Mouse (Mus musculus) G1E (cell line): ENCODE data around the gene Spag5. TPM values are rescaled to one million over a fixed set of nuclear protein-coding genes. Genes with fewer than 3 reads are reported as not detected.
A peak's percentile ranks its signal among the peaks of the same experiment; 100 is the strongest.

Experiments used
- ATAC-seq: 2 replicates; pipeline ENCODE4 v1.8.0; 2016; ENCODE audit warnings: mild to moderate bottlenecking; ENCODE audit not compliant: insufficient number of reproducible peaks, poor library complexity, low FRiP score, severe bottlenecking; ENCODE audit errors: extremely low read depth
- DNase-seq: peaks from one replicate; pipeline ENCODE4 v3.0.0; 2012; ENCODE audit warnings: low spot score
- H3K27me3 ChIP-seq: 2 replicates; pipeline ENCODE4 v1.6.1; 2012; ENCODE audit warnings: mild to moderate bottlenecking, low read length, inconsistent platforms; ENCODE audit not compliant: insufficient read depth
- H3K36me3 ChIP-seq: replicated peaks from 2 replicates; pipeline ENCODE3; 2012; ENCODE audit warnings: mild to moderate bottlenecking, inconsistent platforms
- H3K4me1 ChIP-seq: 2 replicates; pipeline ENCODE4 v1.6.1; 2012; ENCODE audit warnings: low read depth, low read length, inconsistent platforms, mixed read lengths; ENCODE audit not compliant: insufficient read depth
- H3K4me3 ChIP-seq: 2 replicates; pipeline ENCODE4 v1.5.1; 2012; ENCODE audit warnings: low read depth, mild to moderate bottlenecking, inconsistent platforms, low read length, moderate library complexity, mixed read lengths
- H3K9me3 ChIP-seq: replicated peaks from 2 replicates; pipeline ENCODE4 v1.6.1; 2012; ENCODE audit warnings: inconsistent platforms
- CTCF ChIP-seq: IDR thresholded peaks from 2 replicates; pipeline ENCODE4 v1.5.1; 2012; ENCODE audit warnings: low read depth, low read length, inconsistent platforms, mixed read lengths
- GATA1 ChIP-seq: IDR thresholded peaks from 2 replicates; pipeline ENCODE4 v1.6.1; 2012; ENCODE audit warnings: borderline replicate concordance, low read length, inconsistent platforms, mixed read lengths
- GATA2 ChIP-seq: IDR thresholded peaks from 2 replicates; pipeline ENCODE4 v1.6.1; 2012; ENCODE audit warnings: low read depth, low read length, inconsistent platforms, borderline replicate concordance
- POLR2AphosphoS5 ChIP-seq: IDR thresholded peaks from 2 replicates; pipeline ENCODE4 v1.6.1; 2012; ENCODE audit warnings: low read depth, low read length, inconsistent platforms; ENCODE audit not compliant: insufficient replicate concordance
- TAL1 ChIP-seq: conservative IDR thresholded peaks from 2 replicates; pipeline ENCODE4 v1.6.1; 2012; ENCODE audit warnings: low read depth, low read length, inconsistent platforms, mixed read lengths
- polyA plus RNA-seq: library from polyadenylated mRNA; stranded (reverse); fragments of >175 nt; gene quantifications from 2 replicates; pipeline ENCODE4 v1.2.3, GENCODE M21; 2012
- total RNA-seq, 2 experiments: library from RNA; stranded (forward) in 1 of 2; stranded (reverse) in 1 of 2; fragments of 200-1000 nt in 1 of 2; fragments of >200 nt in 1 of 2; fragmentation: Nextera tagmentation in 1 of 2; gene quantifications; 2 replicates each; pipeline ENCODE4 v1.2.3; 2014 to 2017

The Spag5 gene
- total and polyA plus RNA-seq, 3 experiments: 60.8 to 77.5 (median 71.3) TPM

DNA sequence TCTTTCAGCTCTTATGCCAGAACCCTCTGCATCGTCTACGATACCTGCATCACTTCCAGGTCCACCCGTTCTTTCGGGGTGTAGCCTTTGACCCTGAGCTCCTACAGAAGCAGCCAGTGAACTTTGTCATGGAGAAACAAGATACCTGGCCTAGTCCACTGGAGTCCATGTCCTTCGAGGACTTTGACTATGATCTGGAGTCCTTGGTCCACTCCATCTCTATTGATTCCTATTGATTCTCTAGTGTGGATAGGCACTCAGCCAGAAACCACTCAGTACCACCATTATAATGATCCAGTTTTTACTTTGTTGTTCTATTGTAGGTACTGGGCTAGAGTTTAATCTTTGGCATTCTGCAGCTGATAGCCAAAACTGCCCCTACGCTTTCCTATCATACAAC lies 6.7 kb upstream of the Spag5 start:
- DNase-seq: no peak
- no peaks in the 10 kb centered on the region for H3K27me3 ChIP-seq
- TF ChIP-seq POLR2AphosphoS5 (no peak), GATA2 (no peak), CTCF (no peak), GATA1 (no peak), TAL1 (no peak)

GRCm38 (mm10) chr11:78300917-78301316 lies 412 bp upstream of the Spag5 start:
- no peak for DNase-seq
- TF ChIP-seq POLR2AphosphoS5 (no peak), GATA1 (no peak), CTCF (no peak), TAL1 (no peak), GATA2 (no peak)
- ATAC-seq: no peak
- Histone ChIP-seq H3K4me3 (peak overlapping the region; percentile 91), H3K9me3 (no peaks in the 10 kb centered on the region), H3K4me1 (peaks cover 26% of the 10 kb centered on the region), H3K36me3 (peaks cover 34% of the 10 kb centered on the region), H3K27me3 (no peaks in the 10 kb centered on the region)

More for the DNA sequence above, 6.7 kb upstream of the Spag5 start:
- Histone ChIP-seq H3K4me3 (no peak overlapping the region), H3K9me3 (no peaks in the 10 kb centered on the region), H3K36me3 (peaks cover 55% of the 10 kb centered on the region), H3K4me1 (no peaks in the 10 kb centered on the region)
- ATAC-seq: no peak

GRCm38 (mm10) chr11:78305272-78305671 lies 3.9 kb downstream of the Spag5 start:
- no peak for TF ChIP-seq CTCF

DNA sequence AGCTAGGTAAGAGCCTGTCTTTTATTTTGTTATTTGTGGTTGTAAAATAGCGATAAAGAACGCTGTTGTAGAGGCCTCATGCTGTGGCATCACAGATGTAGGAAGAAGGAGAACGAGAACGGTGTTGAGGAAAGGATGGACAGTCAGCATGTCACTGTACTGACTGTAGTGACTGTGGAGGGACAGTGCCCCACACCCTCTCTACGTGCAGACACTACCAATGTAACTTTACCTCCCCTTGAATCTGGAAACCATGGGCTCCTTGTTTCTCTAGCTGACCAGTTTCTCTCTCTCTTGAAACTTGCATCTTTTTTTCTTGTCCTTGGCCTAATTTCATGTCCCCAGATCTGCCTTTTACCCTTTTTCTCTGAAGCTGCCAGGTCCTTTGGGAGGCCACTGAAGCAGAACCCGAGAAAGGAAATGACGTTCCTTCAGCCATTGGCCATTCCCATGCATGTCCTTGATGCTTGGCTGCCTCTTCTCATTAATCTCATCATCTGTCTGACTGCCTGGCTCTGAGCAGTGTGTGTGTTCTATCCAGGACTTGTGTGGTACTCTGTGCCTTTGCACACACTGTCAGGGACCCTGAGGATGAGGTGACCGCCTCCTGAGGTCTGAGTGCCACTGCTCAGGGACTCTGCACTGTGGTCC lies 9.7 kb downstream of the Spag5 start:
- H3K36me3 ChIP-seq: peaks cover 89% of the 10 kb centered on the region
- H3K9me3 ChIP-seq: no peaks in the 10 kb centered on the region
- DNase-seq: no peak
- TF ChIP-seq GATA1: no peak
- TF ChIP-seq CTCF: no peak
- TF ChIP-seq GATA2: no peak
- TF ChIP-seq POLR2AphosphoS5: no peak
- no peak for TF ChIP-seq TAL1
- H3K27me3 ChIP-seq: no peaks in the 10 kb centered on the region
- H3K4me3 ChIP-seq: no peak overlapping the region
- ATAC-seq: no peak
- H3K4me1 ChIP-seq: peaks cover 18% of the 10 kb centered on the region

More at GRCm38 (mm10) chr11:78305272-78305671, 3.9 kb downstream of the Spag5 start:
- H3K4me1 ChIP-seq: peaks cover 44% of the 10 kb centered on the region
- H3K36me3 ChIP-seq: peaks cover 64% of the 10 kb centered on the region
- no peak for ATAC-seq
- DNase-seq: no peak
- no peaks in the 10 kb centered on the region for H3K27me3 ChIP-seq
- no peak overlapping the region for H3K4me3 ChIP-seq
- no peaks in the 10 kb centered on the region for H3K9me3 ChIP-seq

GRCm38 (mm10) chr11:78313662-78314061 lies 12.3 kb downstream of the Spag5 start:
- H3K36me3 ChIP-seq: peaks cover 94% of the 10 kb centered on the region

GRCm38 (mm10) chr11:78318411-78318810 lies 17.1 kb downstream of the Spag5 start:
- Histone ChIP-seq H3K9me3 (no peaks in the 10 kb centered on the region), H3K36me3 (peaks cover 97% of the 10 kb centered on the region), H3K4me1 (peaks cover 11% of the 10 kb centered on the region), H3K4me3 (no peak overlapping the region), H3K27me3 (no peaks in the 10 kb centered on the region)
- ATAC-seq (no peak), DNase-seq (no peak)
- no peak for TF ChIP-seq CTCF
- no peak for TF ChIP-seq GATA2

More at GRCm38 (mm10) chr11:78313662-78314061, 12.3 kb downstream of the Spag5 start:
- no peak for DNase-seq
- Histone ChIP-seq H3K27me3 (no peaks in the 10 kb centered on the region), H3K4me1 (no peaks in the 10 kb centered on the region; the same call in 1 of the 2 replicates), H3K4me3 (no peak overlapping the region), H3K9me3 (no peaks in the 10 kb centered on the region)
- no peak for ATAC-seq
- TF ChIP-seq TAL1 (no peak), GATA1 (no peak), POLR2AphosphoS5 (no peak), GATA2 (no peak), CTCF (no peak)
